Mouse (Mus musculus): Measurements from ENCODE around the gene Rtn4.

DNA sequence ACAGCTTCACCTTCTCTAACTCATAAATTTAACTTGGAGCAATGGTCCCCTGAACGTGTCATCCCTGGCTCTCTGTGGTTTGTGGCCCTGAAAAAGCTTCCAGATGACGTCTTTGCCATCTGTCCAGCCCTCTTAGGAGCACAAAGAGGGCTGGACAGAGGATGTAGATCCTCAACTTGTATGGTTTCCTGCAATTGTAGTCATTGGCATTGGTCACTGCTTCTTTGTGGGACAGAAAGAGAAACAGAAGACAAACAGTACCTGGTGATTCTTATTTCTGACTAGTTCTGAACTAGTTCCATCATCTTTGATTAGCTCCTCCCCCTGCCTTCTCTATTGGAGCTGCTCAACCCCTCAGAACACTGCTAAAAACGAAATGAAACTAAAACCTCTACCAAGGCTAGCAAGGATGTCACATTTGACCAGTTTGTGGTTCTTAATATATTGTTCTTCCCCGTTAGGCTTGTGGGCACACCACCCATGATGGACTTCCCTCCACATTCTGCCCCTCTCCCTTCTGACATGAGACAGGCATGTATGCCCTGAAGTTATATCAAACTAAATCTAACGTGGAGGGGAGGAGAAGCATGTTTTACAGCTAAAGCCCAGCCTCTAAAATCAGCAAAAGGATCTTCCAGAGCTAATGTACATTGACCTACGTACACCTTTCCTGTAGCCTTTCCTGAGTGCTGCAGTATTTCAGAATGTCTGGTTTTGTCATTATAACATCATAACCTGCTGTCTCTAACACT lies 45.0 kb upstream of the Rtn4 start:
- no peak for TF ChIP-seq CTCF (IDR thresholded peaks at IDR 0.05; ENCODE audit: insufficient read depth, low read length)
- TF ChIP-seq POLR2A (IDR thresholded peaks at IDR 0.05; ENCODE audit: borderline replicate concordance, extremely low read depth, low read depth, low read length) = no peak

Data from lung, adult 2 months (tissue).